Mouse (Mus musculus) cerebellum, adult 2 months (tissue): ENCODE measurements around the gene Tpm1.

Experiments used
- CTCF ChIP-seq: fragments of 200-500 bp; IDR thresholded peaks from 2 replicates; pipeline ENCODE4 v1.5.1; 2011; ENCODE audit warnings: low read depth, mild to moderate bottlenecking, control low read depth, low read length, moderate library complexity, borderline replicate concordance; ENCODE audit not compliant: insufficient read depth
- POLR2A ChIP-seq: fragments of 200-500 bp; IDR thresholded peaks from 2 replicates; pipeline ENCODE4 v1.6.1; 2011; ENCODE audit warnings: low read length, control low read depth, borderline replicate concordance; ENCODE audit not compliant: insufficient read depth

- TF ChIP-seq POLR2A (no peak), CTCF (no peak)
Observed at GRCm38 (mm10) chr9:67034677-67035076, 14.5 kb downstream of the Tpm1 start.
